Mouse (Mus musculus): ENCODE data around the gene Lrrc4c. TPM values are rescaled to one million over a fixed set of nuclear protein-coding genes. Genes with fewer than 3 reads are reported as not detected.

Lrrc4c gene
- total RNA-seq, 1 experiment = 0.09 TPM

DNA sequence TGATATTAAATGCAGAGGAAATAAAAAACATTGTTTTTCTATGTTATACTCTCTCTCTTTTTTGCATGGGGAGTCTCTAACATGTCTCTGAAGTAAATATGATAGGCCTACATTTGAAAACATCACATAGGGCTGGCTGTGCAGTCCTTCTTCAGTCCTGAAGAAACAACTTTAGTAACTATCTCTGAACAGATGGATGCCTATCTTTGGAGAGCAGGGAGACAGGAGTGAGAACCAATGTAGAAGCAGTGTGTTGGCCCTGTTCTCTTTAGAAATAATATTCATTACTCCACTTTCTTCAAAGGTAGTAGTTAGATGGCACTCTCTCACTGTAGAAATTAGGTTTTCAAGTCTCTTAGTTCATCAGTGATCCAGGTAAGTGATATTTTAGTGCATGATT, 967.0 kb downstream of the Lrrc4c start:
- no peaks in the 10 kb centered on the region for H3K36me3 ChIP-seq (ENCODE audit: control insufficient read depth, insufficient read depth, low read length, poor library complexity, severe bottlenecking)
- in situ Hi-C loops (cut with MboI; ENCODE audit: low sequenced_read_pairs in 2 of 2, unreplicated experiment in 2 of 2) = no loop called here
- no peak overlapping the region for H3K9ac ChIP-seq (ENCODE audit: insufficient read depth, low read depth, low read length, poor library complexity, severe bottlenecking)
- TF ChIP-seq HCFC1 (IDR thresholded peaks at IDR 0.05; ENCODE audit: borderline replicate concordance, insufficient read depth, low read length) (no peak), MAFK (IDR thresholded peaks at IDR 0.05; ENCODE audit: insufficient read depth, low read depth, low read length) (no peak), CHD2 (IDR thresholded peaks at IDR 0.05; ENCODE audit: low read depth, low read length) (no peak), ZC3H11A (IDR thresholded peaks at IDR 0.05; ENCODE audit: borderline replicate concordance, low read depth, low read length) (no peak), ZNF384 (IDR thresholded peaks at IDR 0.05; ENCODE audit: low read depth, low read length) (no peak)
- H3K27ac ChIP-seq (ENCODE audit: insufficient read depth, low read depth, low read length, poor library complexity, severe bottlenecking) = no peak overlapping the region
- H3K4me3 ChIP-seq (ENCODE audit: insufficient read depth in 1 of 2, low read depth in 1 of 2, low read length in 2 of 2, poor library complexity in 1 of 2, severe bottlenecking in 1 of 2) = no peak overlapping the region
- DNase-seq (ENCODE audit: low read depth, low spot score) = no peak
- no peaks in the 10 kb centered on the region for H3K9me3 ChIP-seq (ENCODE audit: control insufficient read depth, insufficient read depth, low read depth, low read length)
- no peaks in the 10 kb centered on the region for H3K4me1 ChIP-seq (ENCODE audit: control insufficient read depth in 2 of 2, insufficient read depth in 2 of 2, low read length in 2 of 2, poor library complexity in 1 of 2)

DNA sequence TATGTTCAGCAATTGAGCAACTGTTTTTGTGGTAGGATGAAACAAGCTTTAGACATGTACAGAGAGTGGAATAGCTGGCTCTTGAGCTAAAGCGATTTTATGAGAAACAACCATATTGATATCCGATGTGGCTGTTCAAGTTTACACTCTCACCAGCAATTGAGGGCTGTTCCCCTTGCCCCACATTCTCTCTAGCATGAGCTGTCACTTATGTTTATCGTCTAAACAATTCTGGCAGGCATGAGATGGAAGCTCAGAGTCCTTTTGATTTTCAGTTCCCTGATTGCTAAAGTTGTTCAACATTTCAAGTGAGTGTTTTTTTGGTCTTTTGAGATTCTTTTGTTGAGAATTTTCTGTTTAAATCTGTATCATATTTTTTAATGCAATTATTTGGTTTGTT, 976.2 kb downstream of the Lrrc4c start:
- Histone ChIP-seq H3K4me3 (ENCODE audit: insufficient read depth in 1 of 2, low read depth in 1 of 2, low read length in 2 of 2, poor library complexity in 1 of 2, severe bottlenecking in 1 of 2) (no peak overlapping the region), H3K9me3 (ENCODE audit: control insufficient read depth, insufficient read depth, low read depth, low read length) (no peaks in the 10 kb centered on the region), H3K9ac (ENCODE audit: insufficient read depth, low read depth, low read length, poor library complexity, severe bottlenecking) (no peak overlapping the region), H3K36me3 (ENCODE audit: control insufficient read depth, insufficient read depth, low read length, poor library complexity, severe bottlenecking) (no peaks in the 10 kb centered on the region), H3K4me1 (ENCODE audit: control insufficient read depth in 2 of 2, insufficient read depth in 2 of 2, low read length in 2 of 2, poor library complexity in 1 of 2) (no peaks in the 10 kb centered on the region), H3K27ac (ENCODE audit: insufficient read depth, low read depth, low read length, poor library complexity, severe bottlenecking) (no peak overlapping the region)
- no peak for DNase-seq (ENCODE audit: low read depth, low spot score)
- in situ Hi-C loops (cut with MboI; ENCODE audit: low sequenced_read_pairs in 2 of 2, unreplicated experiment in 2 of 2) = no loop called here
- TF ChIP-seq ZNF384 (IDR thresholded peaks at IDR 0.05; ENCODE audit: low read depth, low read length) = no peak
- TF ChIP-seq HCFC1 (IDR thresholded peaks at IDR 0.05; ENCODE audit: borderline replicate concordance, insufficient read depth, low read length) = no peak
- TF ChIP-seq ZC3H11A (IDR thresholded peaks at IDR 0.05; ENCODE audit: borderline replicate concordance, low read depth, low read length) = no peak

DNA sequence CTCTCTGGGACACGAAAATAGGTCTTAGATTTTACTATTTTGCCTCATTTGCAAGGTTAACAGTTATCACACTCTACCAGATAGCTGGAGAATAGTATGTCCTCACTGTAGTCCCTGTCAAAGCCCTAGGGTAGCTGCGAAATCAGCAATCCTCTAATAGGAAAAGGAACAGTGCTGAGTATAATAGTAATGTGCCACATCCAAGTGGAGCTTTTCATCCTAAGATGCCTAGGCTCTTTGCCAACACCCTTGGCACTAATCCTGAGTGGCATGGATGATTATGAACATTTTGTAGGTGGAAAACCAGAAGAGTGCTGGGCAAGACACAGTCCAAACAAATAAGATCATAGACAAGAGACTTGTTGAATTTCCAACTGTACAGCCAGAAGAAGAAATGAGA, 981.7 kb downstream of the Lrrc4c start:
- Histone ChIP-seq H3K27ac (ENCODE audit: insufficient read depth, low read depth, low read length, poor library complexity, severe bottlenecking) (no peak overlapping the region), H3K4me1 (ENCODE audit: control insufficient read depth in 2 of 2, insufficient read depth in 2 of 2, low read length in 2 of 2, poor library complexity in 1 of 2) (no peaks in the 10 kb centered on the region), H3K9ac (ENCODE audit: insufficient read depth, low read depth, low read length, poor library complexity, severe bottlenecking) (no peak overlapping the region), H3K9me3 (ENCODE audit: control insufficient read depth, insufficient read depth, low read depth, low read length) (no peaks in the 10 kb centered on the region), H3K4me3 (ENCODE audit: insufficient read depth in 1 of 2, low read depth in 1 of 2, low read length in 2 of 2, poor library complexity in 1 of 2, severe bottlenecking in 1 of 2) (no peak overlapping the region), H3K36me3 (ENCODE audit: control insufficient read depth, insufficient read depth, low read length, poor library complexity, severe bottlenecking) (no peaks in the 10 kb centered on the region)
- in situ Hi-C loops (cut with MboI; ENCODE audit: low sequenced_read_pairs in 2 of 2, unreplicated experiment in 2 of 2) = no loop called here
- no peak for TF ChIP-seq HCFC1 (IDR thresholded peaks at IDR 0.05; ENCODE audit: borderline replicate concordance, insufficient read depth, low read length)
- no peak for TF ChIP-seq ZC3H11A (IDR thresholded peaks at IDR 0.05; ENCODE audit: borderline replicate concordance, low read depth, low read length)
- no peak for TF ChIP-seq MAFK (IDR thresholded peaks at IDR 0.05; ENCODE audit: insufficient read depth, low read depth, low read length)
- TF ChIP-seq ZNF384 (IDR thresholded peaks at IDR 0.05; ENCODE audit: low read depth, low read length) = no peak
- no peak for TF ChIP-seq CHD2 (IDR thresholded peaks at IDR 0.05; ENCODE audit: low read depth, low read length)
- no peak for DNase-seq (ENCODE audit: low read depth, low spot score)

DNA sequence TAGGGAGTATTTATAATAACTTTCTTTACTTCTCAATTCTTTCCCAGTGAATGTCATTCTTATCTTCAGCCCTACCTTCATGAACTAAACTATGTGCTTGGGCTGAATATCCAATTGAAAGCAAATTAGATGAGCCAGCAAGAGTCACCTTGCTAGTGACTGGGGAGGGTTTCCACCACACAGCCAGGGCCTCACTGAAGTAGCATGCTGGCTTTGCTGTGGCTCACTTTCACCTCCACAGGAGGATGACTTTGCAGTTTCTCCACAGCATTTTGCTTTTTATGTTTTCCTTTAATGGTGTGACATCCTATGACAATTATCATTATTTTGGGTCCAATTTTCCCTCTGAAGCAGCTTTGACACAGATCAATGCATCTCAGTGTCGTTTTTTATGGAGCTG, 1000.0 kb downstream of the Lrrc4c start:
- H3K4me3 ChIP-seq (ENCODE audit: insufficient read depth in 1 of 2, low read depth in 1 of 2, low read length in 2 of 2, poor library complexity in 1 of 2, severe bottlenecking in 1 of 2) = no peak overlapping the region
- H3K27ac ChIP-seq (ENCODE audit: insufficient read depth, low read depth, low read length, poor library complexity, severe bottlenecking) = no peak overlapping the region
- in situ Hi-C loops (cut with MboI; ENCODE audit: low sequenced_read_pairs in 2 of 2, unreplicated experiment in 2 of 2) = no loop called here
- TF ChIP-seq HCFC1 (IDR thresholded peaks at IDR 0.05; ENCODE audit: borderline replicate concordance, insufficient read depth, low read length) (no peak), CHD2 (IDR thresholded peaks at IDR 0.05; ENCODE audit: low read depth, low read length) (no peak), MAFK (IDR thresholded peaks at IDR 0.05; ENCODE audit: insufficient read depth, low read depth, low read length) (no peak), ZC3H11A (IDR thresholded peaks at IDR 0.05; ENCODE audit: borderline replicate concordance, low read depth, low read length) (no peak), ZNF384 (IDR thresholded peaks at IDR 0.05; ENCODE audit: low read depth, low read length) (no peak)
- H3K9me3 ChIP-seq (ENCODE audit: control insufficient read depth, insufficient read depth, low read depth, low read length) = no peaks in the 10 kb centered on the region
- DNase-seq (ENCODE audit: low read depth, low spot score) = no peak
- H3K4me1 ChIP-seq (ENCODE audit: control insufficient read depth in 2 of 2, insufficient read depth in 2 of 2, low read length in 2 of 2, poor library complexity in 1 of 2) = no peaks in the 10 kb centered on the region
- H3K36me3 ChIP-seq (ENCODE audit: control insufficient read depth, insufficient read depth, low read length, poor library complexity, severe bottlenecking) = no peaks in the 10 kb centered on the region
- H3K9ac ChIP-seq (ENCODE audit: insufficient read depth, low read depth, low read length, poor library complexity, severe bottlenecking) = no peak overlapping the region

DNA sequence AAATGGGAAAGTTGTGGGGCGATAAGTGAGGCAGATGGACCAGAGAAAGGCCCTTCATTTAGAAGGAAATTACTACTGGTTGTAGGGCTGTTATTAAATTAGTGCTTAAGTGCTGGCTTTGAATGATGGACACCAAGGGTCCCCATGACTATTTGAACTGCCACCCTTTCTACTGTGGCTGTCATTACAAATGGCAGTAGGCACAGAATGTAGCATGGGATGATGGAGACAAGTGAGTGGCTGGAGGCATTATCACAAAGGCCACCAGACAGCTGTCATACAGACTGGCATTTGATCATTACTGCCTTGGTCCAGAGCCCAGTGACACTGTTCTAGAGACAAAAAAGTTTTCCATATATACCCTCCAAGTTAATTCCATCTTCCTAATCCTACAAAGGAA, 1000.6 kb downstream of the Lrrc4c start:
- H3K4me1 ChIP-seq (ENCODE audit: control insufficient read depth in 2 of 2, insufficient read depth in 2 of 2, low read length in 2 of 2, poor library complexity in 1 of 2) = no peaks in the 10 kb centered on the region
- DNase-seq (ENCODE audit: low read depth, low spot score) = no peak
- no peak overlapping the region for H3K27ac ChIP-seq (ENCODE audit: insufficient read depth, low read depth, low read length, poor library complexity, severe bottlenecking)
- no peaks in the 10 kb centered on the region for H3K36me3 ChIP-seq (ENCODE audit: control insufficient read depth, insufficient read depth, low read length, poor library complexity, severe bottlenecking)
- in situ Hi-C loops (cut with MboI; ENCODE audit: low sequenced_read_pairs in 2 of 2, unreplicated experiment in 2 of 2) = no loop called here
- H3K4me3 ChIP-seq (ENCODE audit: insufficient read depth in 1 of 2, low read depth in 1 of 2, low read length in 2 of 2, poor library complexity in 1 of 2, severe bottlenecking in 1 of 2) = no peak overlapping the region
- TF ChIP-seq MAFK (IDR thresholded peaks at IDR 0.05; ENCODE audit: insufficient read depth, low read depth, low read length) (no peak), HCFC1 (IDR thresholded peaks at IDR 0.05; ENCODE audit: borderline replicate concordance, insufficient read depth, low read length) (no peak), ZC3H11A (IDR thresholded peaks at IDR 0.05; ENCODE audit: borderline replicate concordance, low read depth, low read length) (no peak), CHD2 (IDR thresholded peaks at IDR 0.05; ENCODE audit: low read depth, low read length) (no peak), ZNF384 (IDR thresholded peaks at IDR 0.05; ENCODE audit: low read depth, low read length) (no peak)
- H3K9me3 ChIP-seq (ENCODE audit: control insufficient read depth, insufficient read depth, low read depth, low read length) = no peaks in the 10 kb centered on the region
- no peak overlapping the region for H3K9ac ChIP-seq (ENCODE audit: insufficient read depth, low read depth, low read length, poor library complexity, severe bottlenecking)

Measured in ES-E14 (cell line).